Mouse (Mus musculus) heart, adult 11 months (tissue): Measurements from ENCODE around the gene Rcan1.

Source experiments
- DNase-seq: peaks from one replicate; pipeline ENCODE4 v3.0.0; 2022

Gene Rcan1

DNA sequence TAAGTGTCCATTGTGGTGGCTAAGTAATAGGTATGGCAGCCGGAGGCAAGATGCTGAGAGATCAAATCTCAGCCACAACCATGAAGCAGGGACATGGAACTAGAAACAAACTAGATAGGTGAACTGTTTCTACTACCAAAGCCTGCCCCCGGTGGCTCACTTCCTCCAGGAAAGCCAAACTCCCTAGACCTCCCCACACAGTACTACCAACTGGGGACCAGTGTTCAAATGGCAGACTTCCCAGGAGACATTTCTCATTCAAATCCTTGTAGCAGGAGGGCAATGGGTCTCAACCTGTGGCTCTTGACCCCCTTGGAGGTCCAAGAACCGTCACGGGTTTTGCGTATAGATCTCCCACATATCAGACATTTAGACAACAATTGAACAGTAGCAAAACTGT, 3.6 kb downstream of the Rcan1 start:
- DNase-seq = peak; percentile 81

DNA sequence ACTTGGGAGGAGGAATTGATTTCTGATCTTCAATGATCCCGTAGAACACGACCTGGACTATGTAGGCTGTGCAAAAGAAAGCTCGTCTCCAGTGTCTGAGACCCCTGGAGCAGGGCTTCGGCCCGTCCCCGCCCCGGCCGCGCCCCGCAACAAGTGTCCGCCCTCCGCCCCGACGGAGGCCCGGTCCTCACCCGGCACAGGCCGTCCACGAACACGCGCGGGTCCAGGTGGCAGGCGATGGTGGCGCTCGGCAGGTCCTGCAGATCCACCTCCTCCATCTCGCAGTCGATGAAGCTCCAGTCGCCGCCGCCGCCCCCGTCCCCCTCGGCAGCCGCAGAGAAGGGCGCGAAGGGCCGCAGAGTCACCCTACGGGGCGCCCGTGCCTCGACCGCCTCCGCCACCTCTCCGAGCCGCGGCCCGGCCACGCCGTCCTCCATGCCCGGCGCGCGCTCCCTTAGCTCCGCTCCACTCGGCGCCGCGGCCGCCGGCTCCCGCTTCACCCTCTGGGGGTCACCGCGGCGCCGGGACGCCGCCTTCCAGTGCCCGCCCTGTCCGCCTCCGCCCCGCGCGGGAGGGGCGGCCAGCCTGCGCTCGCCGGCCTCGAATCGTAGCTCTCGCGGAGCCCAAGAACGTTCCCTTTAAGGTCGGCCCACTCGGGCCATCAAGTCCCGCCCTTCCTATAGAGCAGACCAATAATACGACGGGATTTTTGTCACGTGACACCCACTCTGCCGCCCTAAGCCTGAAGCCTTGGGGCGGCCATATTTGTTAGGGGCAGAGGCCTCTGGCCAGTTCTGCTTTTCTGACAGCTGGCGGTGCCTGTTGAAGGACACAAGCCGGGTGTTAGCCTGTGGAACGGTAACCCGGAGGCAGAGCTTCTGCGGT, 4.8 kb downstream of the Rcan1 start:
- DNase-seq = peak; percentile 100

DNA sequence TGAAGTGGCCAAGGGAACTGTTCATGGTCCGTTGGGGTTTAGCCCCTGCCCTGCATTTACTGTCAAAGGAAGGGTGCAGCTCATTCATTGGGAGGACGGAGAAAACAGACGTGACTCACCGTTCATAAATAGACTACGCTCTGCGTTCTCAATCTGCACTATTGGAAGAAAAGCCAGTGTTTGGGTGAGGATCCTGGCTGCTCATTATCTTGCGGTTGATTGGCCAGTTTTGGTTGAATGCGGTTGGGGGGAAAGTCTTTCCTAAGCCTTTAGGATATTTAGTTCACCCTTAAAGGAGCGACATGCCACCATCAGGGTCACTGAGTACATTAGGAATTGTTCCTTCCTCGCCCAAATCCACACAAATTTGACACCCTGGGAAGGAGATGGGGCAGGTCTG, 5.4 kb downstream of the Rcan1 start:
- peak; percentile 83 for DNase-seq

DNA sequence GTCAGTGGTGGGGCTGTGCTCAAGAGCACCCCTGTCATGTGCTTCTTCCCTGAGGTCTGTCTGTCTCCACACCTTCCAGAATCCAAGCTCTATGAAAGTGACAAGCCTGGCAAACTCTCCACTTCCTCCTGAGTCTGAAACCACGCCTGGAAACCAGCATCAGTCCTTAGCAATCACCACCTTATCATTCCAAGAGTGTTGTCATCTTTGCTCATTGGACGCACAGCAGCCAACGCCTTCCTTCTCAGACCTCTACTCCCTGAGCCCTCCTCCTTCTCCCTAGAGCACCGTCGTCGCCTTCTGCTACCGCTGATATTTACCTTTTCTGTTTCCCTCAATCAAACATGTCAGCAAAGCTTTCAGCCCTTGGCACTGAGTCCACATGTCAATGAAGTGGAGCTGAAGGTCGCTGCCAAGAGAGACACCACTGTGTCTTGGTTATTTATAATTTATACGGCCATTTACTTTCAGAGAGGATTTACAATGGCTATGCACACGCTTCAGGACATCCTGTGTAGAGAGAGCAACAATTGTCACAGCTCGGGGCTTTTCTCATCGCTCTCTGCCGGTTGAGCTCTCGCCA, 6.2 kb downstream of the Rcan1 start:
- peak; percentile 85 for DNase-seq

DNA sequence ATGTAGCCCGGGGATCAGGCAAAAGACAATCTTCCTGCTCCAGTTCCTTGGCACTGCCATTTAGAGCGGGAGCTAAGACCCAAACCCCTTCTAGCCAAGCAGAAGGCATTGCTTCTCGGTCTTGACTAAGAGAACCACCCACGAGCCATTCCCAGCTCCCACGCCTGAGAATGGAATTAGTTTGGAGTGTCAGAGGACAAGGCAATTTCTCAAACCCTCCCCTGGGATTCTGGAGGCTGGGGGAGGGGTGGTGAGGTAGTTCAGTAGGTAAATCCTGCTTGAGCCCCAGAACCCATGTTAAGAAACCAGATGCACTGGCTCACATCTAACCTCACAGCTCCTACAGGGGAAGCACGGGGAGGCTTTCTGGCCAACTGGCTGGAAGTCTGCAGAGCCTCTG, 9.3 kb downstream of the Rcan1 start:
- no peak for DNase-seq

DNA sequence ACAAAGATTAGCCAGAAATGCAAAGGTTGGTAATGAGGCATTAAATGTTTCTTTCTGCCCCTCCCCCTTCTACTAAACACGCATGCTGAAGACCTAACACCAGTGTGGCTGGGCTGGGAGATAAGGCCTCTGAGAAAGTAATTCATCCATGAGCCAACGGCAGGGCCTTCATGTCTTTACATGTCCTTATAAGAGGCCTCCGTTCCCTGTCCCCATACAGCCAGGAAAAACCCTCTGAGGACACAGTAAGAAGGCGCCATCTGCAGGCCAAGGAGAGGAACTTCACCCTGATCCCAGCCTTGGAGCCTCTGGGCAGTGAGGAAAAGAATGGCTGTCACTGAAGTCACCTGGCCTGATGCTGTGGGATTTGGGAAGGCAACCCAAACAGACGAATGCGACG, 13.1 kb downstream of the Rcan1 start:
- DNase-seq = no peak

DNA sequence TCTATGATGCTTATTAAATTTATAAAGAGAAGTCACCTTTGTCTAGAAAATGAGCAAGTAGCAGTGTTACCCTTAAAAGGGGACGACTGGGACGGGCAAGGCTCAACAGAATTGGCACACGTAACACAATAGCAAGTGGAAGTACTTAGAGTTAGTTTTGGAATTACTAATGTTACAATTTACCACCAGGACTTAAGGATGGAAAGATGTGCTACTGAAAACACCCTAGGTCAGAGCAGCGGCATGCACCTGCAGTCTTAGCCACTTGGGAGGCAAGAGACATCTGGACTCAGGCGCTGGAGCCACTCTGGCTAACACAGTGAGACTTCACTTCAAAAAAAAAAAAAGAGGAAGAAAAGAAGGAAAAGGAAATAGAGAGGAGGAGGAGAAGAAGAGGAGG, 14.7 kb downstream of the Rcan1 start:
- no peak for DNase-seq

DNA sequence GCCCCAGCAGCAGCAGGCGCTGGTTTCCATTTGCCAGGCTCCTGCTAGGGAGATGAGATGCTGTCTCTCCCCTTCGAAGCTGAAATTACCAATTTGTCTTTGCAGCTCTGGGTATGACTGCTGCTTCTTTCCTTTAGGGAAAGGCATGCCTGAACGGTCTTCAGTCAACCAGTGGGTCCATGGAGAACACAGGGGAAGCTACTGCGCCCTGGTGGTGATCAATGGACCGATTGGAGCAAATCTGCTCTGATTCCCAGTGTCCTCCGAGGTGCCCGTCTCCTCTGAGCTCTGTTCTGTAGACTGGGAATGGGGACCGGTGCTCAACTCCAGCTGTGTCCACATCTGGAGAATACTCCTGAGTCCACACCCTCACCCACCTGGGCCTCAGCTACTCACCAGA, 15.2 kb downstream of the Rcan1 start:
- no peak for DNase-seq

DNA sequence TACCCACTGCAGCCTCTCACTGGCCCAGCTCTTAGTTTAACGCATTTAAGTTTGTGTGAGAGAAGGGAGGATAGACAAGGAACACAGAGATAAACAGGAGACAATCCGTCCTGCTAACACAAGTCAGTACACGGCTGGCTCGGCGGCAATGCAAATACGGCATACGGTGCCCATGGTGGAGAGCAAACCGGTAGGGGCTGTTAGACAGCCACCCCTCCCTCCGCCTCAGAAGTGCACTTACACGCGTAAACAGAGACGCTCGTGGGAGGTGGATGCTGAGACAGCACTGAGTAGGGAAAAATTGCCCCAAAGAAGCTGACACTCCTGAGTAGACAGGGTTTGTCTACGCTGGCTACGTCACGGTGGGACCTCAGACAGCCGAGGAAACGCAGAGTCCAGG, 16.2 kb downstream of the Rcan1 start:
- peak; percentile 84 for DNase-seq

DNA sequence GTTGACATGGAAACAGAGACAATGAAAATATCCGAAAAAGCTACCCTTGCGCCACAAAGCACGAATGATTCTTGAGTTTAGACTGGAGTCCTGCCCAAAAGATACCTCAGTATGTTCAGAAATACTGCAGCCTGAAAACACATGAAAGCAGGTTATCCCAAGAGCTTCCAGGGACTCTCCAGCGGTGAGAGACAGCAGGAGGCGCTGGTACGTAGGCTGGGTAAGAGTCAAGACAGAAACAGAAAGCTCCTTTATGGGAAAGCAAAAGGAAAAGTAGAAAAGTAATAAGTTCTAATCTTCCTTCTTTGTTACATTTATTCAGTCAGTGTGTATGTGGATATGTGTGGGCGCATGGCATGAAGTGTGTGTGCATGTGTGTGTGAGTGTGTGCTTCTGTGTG, 16.7 kb downstream of the Rcan1 start:
- no peak for DNase-seq

DNA sequence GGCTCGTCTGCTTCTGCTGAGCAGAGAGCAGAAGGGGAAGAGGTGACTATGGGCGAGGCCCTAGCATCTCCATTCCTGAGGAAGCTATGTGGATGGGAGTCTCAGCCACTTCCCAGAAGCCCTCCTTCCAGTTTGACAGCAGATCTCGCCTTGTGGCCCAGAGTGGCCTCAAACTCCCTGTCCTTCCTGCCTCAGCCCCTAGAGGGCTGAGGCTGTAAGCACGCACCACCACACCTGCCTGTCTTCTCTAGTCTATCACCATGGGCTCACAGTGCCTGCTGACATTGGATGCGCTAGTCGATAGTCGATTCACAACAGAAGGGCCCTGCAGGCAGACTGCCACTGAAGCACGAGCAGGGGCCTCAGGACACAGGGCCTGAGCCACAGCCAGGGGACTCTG, 18.1 kb downstream of the Rcan1 start:
- peak; percentile 87 for DNase-seq

DNA sequence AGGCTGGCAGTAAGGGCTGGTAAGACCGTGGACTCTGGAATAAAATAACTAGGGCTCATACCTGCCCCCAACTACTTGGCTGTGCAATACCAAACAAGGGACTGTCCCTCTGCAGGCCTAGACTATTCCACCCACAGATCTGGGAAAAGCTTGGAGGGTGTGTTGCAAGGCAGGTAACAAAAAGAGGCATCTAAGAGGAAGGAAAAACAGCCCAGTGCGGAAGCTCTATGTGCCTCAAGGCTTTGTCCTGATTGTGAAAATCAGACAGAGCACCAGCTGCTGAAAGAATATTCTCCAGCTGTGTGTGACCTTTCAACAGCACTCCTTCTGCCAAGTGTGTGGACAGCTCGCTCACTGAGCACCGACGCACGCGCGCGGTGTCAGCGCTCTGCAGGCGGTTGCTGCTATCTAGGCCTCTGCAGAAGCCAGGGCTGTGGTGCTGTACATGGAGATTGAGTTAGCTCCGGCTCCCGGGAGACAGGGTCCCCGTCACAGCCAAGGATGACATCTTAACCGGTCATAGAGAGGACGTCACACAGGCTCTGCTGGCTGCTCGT, 19.1 kb downstream of the Rcan1 start:
- peak; percentile 97 for DNase-seq

DNA sequence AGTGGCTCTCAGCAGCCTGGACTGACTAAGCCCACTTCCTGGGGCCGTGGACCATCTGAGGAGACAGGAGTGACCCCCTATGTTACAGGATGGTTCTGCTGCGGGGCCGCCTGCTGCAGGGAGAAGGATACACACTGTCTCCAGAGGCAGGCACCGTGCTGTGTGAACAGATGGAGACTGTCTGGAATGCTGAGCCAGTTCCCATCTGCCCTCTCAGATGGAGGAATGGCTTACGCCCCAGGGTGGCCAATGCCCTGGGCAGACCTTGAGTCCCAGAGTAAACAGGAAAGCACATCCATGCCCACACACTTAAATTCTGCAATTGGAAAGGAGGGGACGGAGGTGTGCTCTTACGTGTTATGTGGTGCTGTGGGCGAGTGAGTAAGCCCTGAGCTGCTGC, 20.3 kb downstream of the Rcan1 start:
- DNase-seq = no peak

DNA sequence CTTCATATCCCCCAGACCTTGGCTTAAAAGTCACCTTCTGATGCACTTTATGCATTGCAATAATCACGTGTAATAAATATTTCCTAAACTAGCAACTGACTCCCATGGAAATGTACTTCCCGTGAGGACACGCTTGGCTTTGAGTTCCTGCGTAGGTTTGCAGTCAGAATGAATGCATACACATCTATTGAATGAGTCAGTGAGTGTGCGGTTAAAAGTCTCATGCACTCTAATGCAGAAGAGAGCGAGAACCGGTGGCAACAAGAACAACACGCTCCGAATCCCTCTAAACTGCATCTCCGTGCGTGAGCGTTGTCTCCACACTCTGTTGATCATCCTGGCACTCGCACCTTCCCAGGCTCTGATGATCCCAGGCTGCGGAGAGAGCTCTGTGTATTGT, 21.6 kb downstream of the Rcan1 start:
- DNase-seq = no peak

DNA sequence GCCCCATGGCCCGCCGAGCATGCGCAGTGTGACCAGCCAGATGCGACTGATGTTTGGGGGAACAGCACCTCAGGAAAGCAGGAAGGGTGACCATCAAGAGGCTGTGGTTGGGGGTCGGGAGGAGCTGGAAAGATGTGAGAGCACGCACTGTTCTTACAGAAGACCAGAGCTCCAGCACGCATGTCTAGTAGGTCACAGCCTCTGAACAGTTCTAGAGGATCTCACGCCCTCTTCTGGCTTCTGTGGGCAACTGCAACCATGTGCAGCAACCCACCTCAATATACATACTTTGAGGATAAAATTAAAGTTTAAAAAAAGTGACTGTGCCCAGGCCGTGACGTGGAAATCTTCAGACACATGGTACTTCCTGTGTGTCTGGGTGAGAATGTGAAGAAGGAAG, 25.3 kb downstream of the Rcan1 start:
- no peak for DNase-seq

DNA sequence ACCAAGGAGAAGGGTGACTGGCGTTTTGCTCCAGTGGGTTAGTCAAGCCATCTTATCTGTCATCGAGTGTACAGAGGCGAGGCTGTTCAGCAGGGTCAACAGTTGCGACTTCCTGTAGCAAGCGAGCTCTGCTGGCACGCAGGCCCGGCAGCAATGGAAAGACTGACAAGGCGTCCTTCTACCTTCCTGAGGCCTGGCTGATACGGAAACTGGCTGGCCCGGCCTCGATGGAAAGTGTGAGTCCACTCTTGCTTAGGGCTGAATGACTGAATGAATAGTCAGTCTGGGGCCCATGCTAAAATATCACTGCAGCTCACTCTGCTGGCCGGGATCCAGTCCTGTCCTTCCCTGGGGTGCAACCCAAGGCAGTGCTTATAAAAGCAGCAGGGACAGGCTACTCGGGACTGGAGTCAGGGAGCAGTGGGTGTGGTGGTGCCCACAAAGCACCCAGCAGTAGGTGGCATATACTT, 27.0 kb downstream of the Rcan1 start:
- DNase-seq = peak; percentile 99

DNA sequence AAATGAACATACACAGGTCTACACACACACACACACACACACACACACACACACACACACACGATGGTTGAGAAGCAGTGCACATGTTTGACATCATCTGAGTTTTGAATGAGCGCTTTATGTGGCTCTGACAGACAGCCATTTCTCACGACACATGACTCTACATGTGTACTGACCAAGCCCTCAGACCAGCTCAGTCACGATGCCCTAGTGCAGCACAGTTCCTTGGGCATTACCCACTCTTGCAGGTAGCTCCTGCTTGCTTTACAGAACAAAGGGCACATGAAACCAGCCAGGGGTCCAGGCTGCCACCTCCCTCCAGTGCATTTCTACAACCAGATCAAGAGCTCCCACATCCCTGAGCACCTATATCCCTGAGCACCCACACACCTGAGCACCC, 27.7 kb downstream of the Rcan1 start:
- DNase-seq = no peak

DNA sequence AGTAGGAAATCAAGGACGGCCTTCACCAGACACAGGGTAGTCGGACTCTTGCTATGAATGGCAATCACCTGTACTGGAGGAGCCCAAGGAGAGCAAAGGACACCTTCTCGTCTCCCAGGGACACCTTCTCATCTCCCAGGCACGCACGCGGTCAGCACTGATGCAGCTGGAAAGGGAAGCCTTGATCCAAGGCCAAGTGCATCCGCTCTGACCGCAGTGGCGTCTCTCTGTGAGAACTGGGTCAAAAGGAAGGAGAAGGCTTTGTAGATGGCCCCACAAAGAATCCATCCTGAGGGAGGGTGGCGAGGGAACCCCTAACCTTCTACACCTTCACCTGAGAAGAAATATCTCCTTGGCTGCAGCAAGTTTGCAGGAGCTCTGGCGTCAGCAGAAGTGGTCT, 28.5 kb downstream of the Rcan1 start:
- DNase-seq = no peak

DNA sequence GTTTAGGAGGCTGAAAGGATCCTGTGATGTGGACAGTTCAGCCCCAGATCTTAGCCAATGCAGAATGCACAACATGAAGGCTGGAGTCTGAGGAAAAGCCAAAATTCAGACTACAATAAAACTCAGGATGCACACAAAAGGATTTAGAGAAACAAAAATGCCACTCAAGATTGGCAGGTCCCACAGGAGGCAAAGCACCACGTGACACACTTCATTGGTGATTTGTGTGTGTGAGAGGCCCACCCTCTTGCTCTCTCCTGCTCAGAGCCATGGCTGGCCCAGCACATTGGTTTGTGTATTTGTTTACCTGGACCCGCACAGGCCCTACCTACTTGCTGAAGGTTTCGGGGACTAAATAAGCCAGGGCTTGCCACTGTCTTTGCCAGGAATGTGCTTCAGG, 29.5 kb downstream of the Rcan1 start:
- DNase-seq = no peak

DNA sequence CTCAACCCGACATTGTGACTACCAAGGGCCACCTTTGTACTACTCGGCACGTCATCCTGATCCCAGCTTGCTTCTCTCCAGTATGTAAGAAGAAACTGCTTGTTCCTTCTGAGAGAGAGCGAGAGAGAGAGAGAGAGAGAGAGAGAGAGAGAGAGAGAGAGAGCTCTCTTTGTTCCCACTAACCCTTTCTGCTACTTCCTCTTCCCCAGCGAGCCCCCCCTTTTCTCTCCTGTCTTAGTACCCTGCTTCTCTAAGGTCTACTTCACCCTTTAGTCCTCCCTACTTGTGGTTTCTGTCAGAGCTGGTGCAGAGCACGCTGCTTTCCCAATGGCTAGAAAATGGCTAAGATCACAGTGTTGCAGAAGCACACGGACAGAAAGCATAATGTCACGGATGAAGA, 30.4 kb downstream of the Rcan1 start:
- DNase-seq = no peak

DNA sequence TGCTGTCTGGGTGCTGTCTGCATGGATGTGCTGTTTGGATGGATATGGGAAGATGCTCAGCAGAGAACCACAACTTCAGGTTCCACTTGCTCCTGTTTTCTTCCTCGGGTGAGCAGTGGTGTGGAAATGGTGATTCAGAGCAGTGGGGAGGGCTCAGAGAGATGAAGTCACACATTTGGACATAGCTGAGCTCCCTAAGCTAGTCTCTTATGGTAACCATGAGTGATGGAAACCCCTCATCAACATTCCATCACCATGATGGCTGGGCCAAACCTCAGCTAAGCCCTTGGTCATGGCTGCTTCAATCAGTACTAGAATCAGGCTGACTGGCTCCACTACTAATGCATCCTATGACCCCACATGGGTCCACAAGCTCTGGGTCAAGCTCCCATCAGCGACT, 30.9 kb downstream of the Rcan1 start:
- DNase-seq = no peak

DNA sequence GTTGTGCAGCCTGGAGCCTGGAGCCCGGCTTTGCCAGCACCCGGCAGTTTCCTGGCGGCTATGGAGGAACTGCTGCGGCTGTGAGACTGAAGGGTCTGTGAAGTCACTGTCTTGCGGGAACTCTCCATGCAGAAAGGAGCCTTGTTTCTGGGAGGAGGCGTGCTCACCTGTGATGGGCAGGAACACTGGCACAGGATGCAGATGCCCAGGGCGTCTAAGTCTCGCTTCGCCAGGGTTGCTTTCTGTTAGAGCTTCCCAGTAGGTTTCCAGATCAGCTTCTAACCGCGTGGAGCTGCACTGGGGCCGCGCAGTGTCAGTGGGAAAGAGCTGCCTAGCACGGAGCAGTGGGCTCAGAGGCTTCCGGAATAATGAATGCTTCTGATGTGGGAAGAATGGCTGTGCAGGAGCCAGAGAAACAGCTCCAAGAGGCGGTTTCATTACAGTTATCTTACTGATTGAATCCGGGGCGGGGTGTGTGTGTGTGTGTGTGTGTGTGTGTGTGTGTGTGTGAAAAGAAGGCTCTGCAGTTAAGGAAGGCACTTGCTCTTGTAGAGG, 35.2 kb downstream of the Rcan1 start:
- DNase-seq = peak; percentile 91

DNA sequence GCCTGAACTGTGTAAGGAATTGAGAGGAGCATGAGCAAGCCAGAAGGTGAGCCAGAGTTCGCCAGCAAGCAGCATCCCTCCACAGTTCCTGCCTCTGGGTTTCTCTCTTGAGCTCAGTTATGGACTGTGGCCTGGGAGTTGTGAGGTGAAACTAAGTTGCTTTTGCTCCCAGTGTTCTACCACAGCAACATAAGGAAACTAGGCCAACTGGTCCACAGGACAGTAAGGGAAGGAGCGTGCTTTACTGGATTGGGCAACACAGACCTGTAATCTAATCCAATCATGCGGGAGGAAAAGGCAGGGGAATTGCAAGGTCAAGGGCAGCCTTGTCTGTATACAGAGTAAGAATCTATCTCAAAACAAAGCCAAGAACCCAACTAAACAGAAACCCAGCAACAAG, 37.5 kb downstream of the Rcan1 start:
- no peak for DNase-seq

DNA sequence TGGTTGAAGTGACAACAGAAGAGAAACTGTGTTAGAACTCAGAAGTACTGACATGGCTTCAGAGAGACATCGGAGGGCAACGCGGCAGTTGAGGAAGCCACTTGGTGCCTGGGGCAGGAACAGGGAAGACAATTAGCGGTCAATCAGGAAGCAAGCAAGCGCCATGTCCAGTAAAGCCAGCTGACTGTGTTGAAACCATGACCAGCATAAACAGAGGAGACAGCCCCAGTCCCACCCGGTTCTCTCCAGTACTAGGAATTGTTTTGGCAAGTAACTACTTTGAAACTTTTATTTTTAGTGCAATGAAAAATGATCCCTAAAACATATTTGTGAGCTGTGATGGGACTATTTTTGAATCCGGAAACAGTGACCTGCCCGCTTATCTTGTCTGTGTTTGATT, 39.9 kb downstream of the Rcan1 start:
- peak; percentile 92 for DNase-seq
